Mouse (Mus musculus): ENCODE results near the gene Resp18. TPM values are rescaled to one million over a fixed set of nuclear protein-coding genes. Genes with fewer than 3 reads are reported as not detected.
"Not testable (repeated sequence)": the region's sequence is repeated elsewhere in the genome, so short reads cannot be mapped to it uniquely, and the experiment has no call there.

Resp18 gene
- polyA plus RNA-seq, 1 experiment from 2014 or later: 0.15 TPM

DNA sequence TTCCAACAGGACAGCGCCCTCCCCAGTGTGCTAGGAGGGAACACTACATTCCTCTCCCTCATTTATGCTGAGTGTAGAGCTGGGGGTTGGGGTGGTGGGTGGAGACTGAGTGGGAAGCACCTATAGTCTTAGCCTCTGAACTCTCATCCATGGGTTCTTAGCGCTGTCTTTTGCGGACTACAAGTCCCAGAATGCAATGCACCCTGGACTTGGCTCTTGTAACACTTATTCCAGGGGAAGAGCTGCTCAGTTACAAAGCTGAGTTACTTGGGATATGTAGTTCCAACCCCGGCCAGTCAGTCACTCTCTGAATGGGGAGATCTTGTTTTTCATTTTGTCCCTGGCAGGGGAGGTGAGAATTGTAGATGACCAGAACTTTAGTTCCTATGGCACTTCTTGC is 33.4 kb downstream of the Resp18 start:
- H3K27ac ChIP-seq (ENCODE audit: low read length): no peak overlapping the region

DNA sequence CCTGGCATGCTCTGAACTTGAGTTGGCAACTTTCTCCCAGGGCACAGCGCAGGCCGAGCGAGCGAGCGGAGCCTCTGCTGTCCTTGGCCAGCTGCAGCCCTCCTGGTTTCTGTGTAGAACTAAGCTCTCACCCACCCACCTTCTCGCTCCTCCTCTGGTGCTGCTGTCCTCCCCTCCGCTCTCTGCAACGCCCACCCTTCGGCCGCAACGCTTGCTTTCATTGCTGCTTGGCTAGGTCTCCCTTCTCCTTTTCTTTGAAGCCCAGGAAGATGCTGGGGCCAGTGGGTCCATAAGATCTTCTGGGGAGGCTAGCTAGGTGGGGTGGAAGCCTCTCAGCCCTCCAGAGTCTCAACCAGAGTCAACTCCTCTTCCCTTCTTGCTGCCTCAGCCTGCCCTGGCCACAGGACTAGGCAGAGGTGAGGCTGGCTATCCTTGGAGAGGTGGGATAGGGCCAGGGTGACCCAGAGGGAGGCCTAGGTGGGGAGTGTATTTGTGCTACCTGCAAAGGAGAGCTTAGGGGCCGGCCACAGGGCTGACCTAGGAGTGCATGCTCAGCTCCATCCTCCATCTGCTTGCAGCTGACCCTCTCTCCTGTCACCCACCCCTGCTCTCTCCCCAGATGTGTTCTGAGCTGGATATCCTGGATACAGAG is 33.9 kb downstream of the Resp18 start:
- no peaks in the 10 kb centered on the region; the same call in none of the 2 replicates for H3K36me3 ChIP-seq (ENCODE audit: control insufficient read depth, insufficient read depth)
- no peaks in the 10 kb centered on the region for H3K9me3 ChIP-seq (replicated peaks; ENCODE audit: control insufficient read depth, low read length)
- no peaks in the 10 kb centered on the region for H3K27me3 ChIP-seq (ENCODE audit: control insufficient read depth, insufficient read depth, low read depth, low read length)
- H3K4me3 ChIP-seq (ENCODE audit: low read depth, low read length): no peak overlapping the region
- H3K4me2 ChIP-seq (ENCODE audit: low read depth, low read length): no peak overlapping the region
- no peak overlapping the region for H3K9ac ChIP-seq (ENCODE audit: low read depth, low read length)
- whole genome bisulfite sequencing (ENCODE audit: insufficient replicate concordance): 78% methylated on average over 12 of the region's 12 CpGs
- no peak for ATAC-seq (ENCODE audit: low read depth)
- H3K4me1 ChIP-seq (ENCODE audit: control insufficient read depth, low read depth, low read length): no peaks in the 10 kb centered on the region; the same call in 1 of the 2 replicates
- no peak overlapping the region for H3K27ac ChIP-seq (ENCODE audit: low read length)

More for the DNA sequence above, 33.4 kb downstream of the Resp18 start:
- Histone ChIP-seq H3K4me1 (ENCODE audit: control insufficient read depth, low read depth, low read length) (no peaks in the 10 kb centered on the region; the same call in 1 of the 2 replicates), H3K27me3 (ENCODE audit: control insufficient read depth, insufficient read depth, low read depth, low read length) (no peaks in the 10 kb centered on the region), H3K4me3 (ENCODE audit: low read depth, low read length) (no peak overlapping the region), H3K4me2 (ENCODE audit: low read depth, low read length) (no peak overlapping the region), H3K9ac (ENCODE audit: low read depth, low read length) (no peak overlapping the region), H3K9me3 (replicated peaks; ENCODE audit: control insufficient read depth, low read length) (no peaks in the 10 kb centered on the region), H3K36me3 (ENCODE audit: control insufficient read depth, insufficient read depth) (no peaks in the 10 kb centered on the region; the same call in none of the 2 replicates)
- peak; percentile 69 for ATAC-seq (ENCODE audit: low read depth)
- 24% methylated on average over 4 of the region's 4 CpGs for WGBS (ENCODE audit: insufficient replicate concordance)

DNA sequence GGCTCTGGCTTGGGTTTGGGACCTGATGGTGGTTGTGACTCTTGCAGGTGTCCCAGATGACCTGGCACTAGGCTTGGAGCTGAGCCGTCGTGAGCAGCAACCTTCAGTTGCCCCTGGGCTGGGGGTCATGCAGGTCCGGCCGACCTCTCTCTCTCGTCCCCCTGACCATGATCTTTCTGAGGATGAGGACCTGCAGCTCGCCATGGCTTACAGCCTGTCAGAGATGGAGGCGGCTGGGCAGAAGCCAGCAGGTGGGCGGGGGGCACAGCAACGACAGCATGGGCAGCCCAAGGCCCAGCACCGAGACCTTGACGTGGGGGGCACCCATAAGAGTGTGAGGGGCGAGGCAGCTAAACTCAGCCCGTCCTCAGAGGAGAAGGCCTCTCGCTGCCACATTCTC is 34.8 kb downstream of the Resp18 start:
- H3K27me3 ChIP-seq (ENCODE audit: control insufficient read depth, insufficient read depth, low read depth, low read length): no peaks in the 10 kb centered on the region
- ATAC-seq (ENCODE audit: low read depth): no peak
- H3K4me1 ChIP-seq (ENCODE audit: control insufficient read depth, low read depth, low read length): peaks cover 3% of the 10 kb centered on the region
- no peaks in the 10 kb centered on the region for H3K9me3 ChIP-seq (replicated peaks; ENCODE audit: control insufficient read depth, low read length)
- H3K9ac ChIP-seq (ENCODE audit: low read depth, low read length): no peak overlapping the region
- H3K36me3 ChIP-seq (ENCODE audit: control insufficient read depth, insufficient read depth): no peaks in the 10 kb centered on the region; the same call in none of the 2 replicates
- H3K27ac ChIP-seq (ENCODE audit: low read length): no peak overlapping the region
- H3K4me3 ChIP-seq (ENCODE audit: low read depth, low read length): no peak overlapping the region
- no peak overlapping the region for H3K4me2 ChIP-seq (ENCODE audit: low read depth, low read length)
- WGBS (ENCODE audit: insufficient replicate concordance): 79% methylated on average over 14 of the region's 14 CpGs

DNA sequence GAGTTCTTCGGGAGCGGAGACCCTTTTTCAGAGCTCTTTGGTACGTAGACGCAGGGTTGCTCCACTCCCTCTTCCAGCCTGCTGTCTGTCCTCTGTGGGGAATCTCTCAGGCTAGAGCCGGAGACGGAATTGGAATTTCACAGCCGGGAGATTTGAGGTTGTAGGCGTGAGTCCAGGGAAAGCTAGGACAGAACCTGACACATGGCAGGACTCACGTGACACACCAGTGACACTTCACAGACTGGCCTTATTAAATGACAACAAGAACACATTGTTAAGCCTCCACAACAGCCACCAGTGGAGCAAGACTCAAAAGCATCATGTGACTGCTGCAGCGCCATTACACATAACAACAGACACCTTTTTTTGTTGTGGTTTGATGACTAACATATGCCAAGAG is 38.6 kb downstream of the Resp18 start:
- no peaks in the 10 kb centered on the region; the same call in none of the 2 replicates for H3K36me3 ChIP-seq (ENCODE audit: control insufficient read depth, insufficient read depth)
- 88% methylated on average over 10 of the region's 10 CpGs for WGBS (ENCODE audit: insufficient replicate concordance)
- no peak overlapping the region for H3K4me3 ChIP-seq (ENCODE audit: low read depth, low read length)
- H3K9ac ChIP-seq (ENCODE audit: low read depth, low read length): no peak overlapping the region
- H3K27me3 ChIP-seq (ENCODE audit: control insufficient read depth, insufficient read depth, low read depth, low read length): no peaks in the 10 kb centered on the region
- H3K4me2 ChIP-seq (ENCODE audit: low read depth, low read length): no peak overlapping the region
- ATAC-seq (ENCODE audit: low read depth): no peak
- H3K4me1 ChIP-seq (ENCODE audit: control insufficient read depth, low read depth, low read length): peaks cover 36% of the 10 kb centered on the region
- no peaks in the 10 kb centered on the region for H3K9me3 ChIP-seq (replicated peaks; ENCODE audit: control insufficient read depth, low read length)
- H3K27ac ChIP-seq (ENCODE audit: low read length): no peak overlapping the region

DNA sequence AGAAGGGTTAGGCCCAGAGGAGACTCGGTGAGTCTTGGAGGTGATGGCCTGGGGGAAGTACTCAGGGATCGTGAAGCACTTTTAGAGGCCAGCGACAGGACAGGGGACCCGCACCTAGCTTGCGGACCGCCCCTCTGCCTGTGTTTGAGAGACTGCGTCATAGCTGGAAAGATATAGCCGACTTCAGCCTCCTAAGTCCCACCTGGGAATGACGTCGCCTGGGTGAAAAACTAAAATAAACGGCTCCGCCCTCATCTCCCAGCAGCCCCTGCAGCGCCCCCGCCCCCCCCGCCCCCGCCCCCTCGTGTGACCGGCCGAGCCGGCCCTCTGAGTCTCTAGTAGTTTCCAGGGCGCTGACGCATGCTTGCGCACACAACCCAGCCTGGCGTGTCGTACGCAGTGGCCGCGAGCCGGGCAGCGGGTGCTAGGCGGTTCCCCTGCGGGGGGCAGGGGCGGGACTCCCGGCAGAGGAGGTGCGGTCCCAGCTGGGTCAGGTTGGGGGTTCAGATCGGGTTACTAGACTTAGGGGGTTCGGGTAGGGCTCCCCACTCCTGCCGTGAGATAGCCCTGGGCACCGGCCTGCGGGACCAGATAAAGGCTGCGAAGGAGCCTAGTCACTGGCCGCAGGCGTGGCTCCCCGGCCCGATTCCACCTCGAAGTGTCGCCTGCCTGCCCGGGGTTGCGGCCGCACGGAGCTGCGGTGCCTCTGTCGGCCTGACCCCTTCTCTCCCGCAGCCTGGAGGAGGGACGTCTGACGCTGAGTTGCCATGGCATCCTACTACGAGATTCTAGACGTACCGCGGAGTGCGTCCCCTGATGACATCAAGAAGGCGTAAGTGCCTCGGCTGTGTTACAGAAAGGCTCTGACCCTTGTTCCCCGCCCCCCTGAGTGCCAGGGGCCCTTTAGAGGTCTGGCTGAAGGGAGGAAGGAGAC is 41.8 kb downstream of the Resp18 start, which contains the start of gene Dnajb2:
Gene Dnajb2, plus strand, starts transcription at position 290 of the 934 bp plus-strand sequence.
- no peaks in the 10 kb centered on the region for H3K27me3 ChIP-seq (ENCODE audit: control insufficient read depth, insufficient read depth, low read depth, low read length)
- H3K9ac ChIP-seq (ENCODE audit: low read depth, low read length): peak within 1 kb of the TSS; percentile 79
- H3K4me2 ChIP-seq (ENCODE audit: low read depth, low read length): peak within 1 kb of the TSS; percentile 86
- no peaks in the 10 kb centered on the region for H3K9me3 ChIP-seq (replicated peaks; ENCODE audit: control insufficient read depth, low read length)
- peak within 1 kb of the TSS; percentile 99 for H3K27ac ChIP-seq (ENCODE audit: low read length)
- H3K4me1 ChIP-seq (ENCODE audit: control insufficient read depth, low read depth, low read length): peaks cover 45% of the 10 kb centered on the region
- H3K4me3 ChIP-seq (ENCODE audit: low read depth, low read length): peak within 1 kb of the TSS; percentile 69
- H3K36me3 ChIP-seq (ENCODE audit: control insufficient read depth, insufficient read depth): no peaks in the 10 kb centered on the region; the same call in none of the 2 replicates
- ATAC-seq (ENCODE audit: low read depth): peak; percentile 95
- WGBS (ENCODE audit: insufficient replicate concordance): under 1% methylated on average over 64 of the region's 64 CpGs

DNA sequence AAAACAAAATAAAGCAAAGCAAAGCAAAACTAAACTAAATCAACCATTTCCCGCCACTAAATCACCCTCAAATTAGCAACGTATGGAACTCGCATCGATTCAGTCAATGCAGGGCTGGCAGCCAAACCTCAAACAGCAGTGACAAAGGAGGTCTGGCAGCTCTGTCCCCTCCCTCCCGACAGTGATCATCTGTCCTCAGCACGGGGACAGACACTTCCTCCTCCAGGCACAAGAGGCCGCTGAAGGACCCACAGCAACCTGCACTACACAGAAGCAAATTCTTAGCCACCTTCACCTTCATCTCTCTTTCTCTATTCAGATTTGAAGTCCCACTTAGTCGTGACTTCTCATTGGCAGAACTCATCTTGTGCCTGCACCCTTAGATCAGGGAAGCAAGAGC is 43.6 kb downstream of the Resp18 start:
- Histone ChIP-seq H3K27ac (ENCODE audit: low read length) (peak overlapping the region; percentile 99), H3K9ac (ENCODE audit: low read depth, low read length) (no peak overlapping the region; the same call in 1 of the 2 replicates), H3K4me1 (ENCODE audit: control insufficient read depth, low read depth, low read length) (peaks cover 46% of the 10 kb centered on the region), H3K4me3 (ENCODE audit: low read depth, low read length) (no peak overlapping the region), H3K27me3 (ENCODE audit: control insufficient read depth, insufficient read depth, low read depth, low read length) (no peaks in the 10 kb centered on the region), H3K36me3 (ENCODE audit: control insufficient read depth, insufficient read depth) (no peaks in the 10 kb centered on the region), H3K4me2 (ENCODE audit: low read depth, low read length) (no peak overlapping the region), H3K9me3 (replicated peaks; ENCODE audit: control insufficient read depth, low read length) (no peaks in the 10 kb centered on the region)
- peak; percentile 14; the same call in 1 of the 2 replicates for ATAC-seq (ENCODE audit: low read depth)
- WGBS (ENCODE audit: insufficient replicate concordance): 3% methylated on average over 8 of the region's 8 CpGs

DNA sequence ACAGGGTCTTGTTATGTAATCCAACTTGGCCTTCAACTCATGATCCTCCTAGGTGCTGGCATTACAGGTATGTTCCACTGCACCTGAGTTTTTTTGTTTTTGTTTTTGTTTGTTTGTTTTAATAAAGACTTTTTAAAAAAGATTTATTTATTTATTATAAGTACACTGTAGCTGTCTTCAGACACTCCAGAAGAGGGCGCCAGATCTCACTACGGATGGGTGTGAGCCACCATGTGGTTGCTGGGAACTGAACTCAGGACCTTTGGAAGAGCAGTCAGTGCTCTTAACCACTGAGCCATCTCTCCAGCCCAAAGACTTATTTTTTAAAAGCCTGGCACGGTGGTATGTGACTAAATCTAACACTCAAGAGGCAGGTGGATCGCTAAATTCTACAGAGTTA is 45.7 kb downstream of the Resp18 start:
- H3K9ac ChIP-seq (ENCODE audit: low read depth, low read length); H3K9me3 ChIP-seq (replicated peaks; ENCODE audit: control insufficient read depth, low read length); H3K27me3 ChIP-seq (ENCODE audit: control insufficient read depth, insufficient read depth, low read depth, low read length); H3K4me2 ChIP-seq (ENCODE audit: low read depth, low read length); ATAC-seq (ENCODE audit: low read depth); H3K27ac ChIP-seq (ENCODE audit: low read length); H3K36me3 ChIP-seq (ENCODE audit: control insufficient read depth, insufficient read depth); H3K4me3 ChIP-seq (ENCODE audit: low read depth, low read length): not testable (repeated sequence)
- H3K4me1 ChIP-seq (ENCODE audit: control insufficient read depth, low read depth, low read length): peaks cover 38% of the 10 kb centered on the region
- WGBS (ENCODE audit: insufficient replicate concordance): 64% methylated on average over 4 of the region's 4 CpGs

DNA sequence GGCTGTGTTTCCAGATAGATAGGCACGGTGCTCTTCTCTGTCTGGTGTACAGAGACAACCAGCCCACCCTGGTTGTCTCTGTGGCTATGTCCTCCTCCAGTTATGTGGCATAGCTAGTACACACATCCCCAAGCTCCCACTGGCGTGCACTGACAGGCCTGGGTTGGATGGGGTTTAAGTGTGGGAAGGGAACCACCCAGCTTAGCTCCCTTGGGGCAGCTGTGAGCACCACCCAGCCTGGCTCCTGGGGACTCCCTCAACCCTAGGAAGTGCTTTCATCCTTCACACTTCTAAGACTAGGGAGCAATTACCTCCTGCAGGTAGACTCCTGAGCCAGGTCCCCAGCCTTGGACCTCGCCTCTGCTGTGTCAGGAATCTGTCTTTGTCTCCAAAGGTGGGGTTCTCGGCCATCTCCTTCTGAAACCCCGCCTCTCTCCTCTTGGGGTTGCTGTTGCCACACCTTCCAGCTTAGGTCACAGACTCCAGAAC is 46.5 kb downstream of the Resp18 start, which contains the start of gene A630095N17Rik:
Gene A630095N17Rik, minus strand, starts transcription at position 439 of the 489 bp plus-strand sequence.
- Histone ChIP-seq H3K27me3 (ENCODE audit: control insufficient read depth, insufficient read depth, low read depth, low read length) (no peaks in the 10 kb centered on the region), H3K9me3 (replicated peaks; ENCODE audit: control insufficient read depth, low read length) (no peaks in the 10 kb centered on the region), H3K4me3 (ENCODE audit: low read depth, low read length) (no peak within 1 kb of the TSS), H3K27ac (ENCODE audit: low read length) (no peak within 1 kb of the TSS), H3K4me1 (ENCODE audit: control insufficient read depth, low read depth, low read length) (peaks cover 30% of the 10 kb centered on the region), H3K36me3 (ENCODE audit: control insufficient read depth, insufficient read depth) (no peaks in the 10 kb centered on the region), H3K4me2 (ENCODE audit: low read depth, low read length) (no peak within 1 kb of the TSS), H3K9ac (ENCODE audit: low read depth, low read length) (no peak within 1 kb of the TSS)
- no peak for ATAC-seq (ENCODE audit: low read depth)
- WGBS (ENCODE audit: insufficient replicate concordance): 60% methylated on average over 5 of the region's 5 CpGs
